Mouse (Mus musculus): ENCODE measurements at regions not wholly inside any gene's neighbourhood (a gene's known extent, or its start where the extent isn't known, plus 50 kb on each side); places are given as distances from the start of the nearest gene placed in this dataset.
"Not testable (repeated sequence)": the region's sequence is repeated elsewhere in the genome, so short reads cannot be mapped to it uniquely, and the experiment has no call there.

- no peaks in the 10 kb centered on the region for H3K27me3 ChIP-seq (ENCODE audit: control insufficient read depth, insufficient read depth, low read length)
- H3K9ac ChIP-seq (ENCODE audit: low read depth, low read length): no peak overlapping the region
- H3K79me2 ChIP-seq (ENCODE audit: control insufficient read depth, insufficient read depth, low read length): no peaks in the 10 kb centered on the region
- DNase-seq (ENCODE audit: extremely low read depth, low read depth, low spot score): peak; percentile 10
- TF ChIP-seq CTCF (IDR thresholded peaks at IDR 0.05; ENCODE audit: low read depth, low read length): peak; percentile 70
- TF ChIP-seq POLR2A (IDR thresholded peaks at IDR 0.05; ENCODE audit: extremely low read depth, insufficient read depth, low read length): no peak
- no peak overlapping the region for H3K4me3 ChIP-seq (ENCODE audit: insufficient read depth, low read depth, low read length)
- no peaks in the 10 kb centered on the region for H3K4me1 ChIP-seq (ENCODE audit: control insufficient read depth, insufficient read depth, low read length)
- H3K27ac ChIP-seq (replicated peaks; ENCODE audit: insufficient read depth, low read depth, low read length): no peak overlapping the region
- WGBS: 7% methylated on average over 12 of the region's 12 CpGs
- no peaks in the 10 kb centered on the region for H3K36me3 ChIP-seq (ENCODE audit: control insufficient read depth, insufficient read depth, low read length)
Observed at GRCm38 (mm10) chr4:153175660-153176059, 307.0 kb downstream of the Ajap1 start.

- Histone ChIP-seq H3K79me2 (ENCODE audit: control insufficient read depth, insufficient read depth, low read length) (no peaks in the 10 kb centered on the region), H3K4me1 (ENCODE audit: control insufficient read depth, insufficient read depth, low read length) (no peaks in the 10 kb centered on the region), H3K27me3 (ENCODE audit: control insufficient read depth, insufficient read depth, low read length) (no peaks in the 10 kb centered on the region), H3K27ac (replicated peaks; ENCODE audit: insufficient read depth, low read depth, low read length) (no peak overlapping the region), H3K36me3 (ENCODE audit: control insufficient read depth, insufficient read depth, low read length) (no peaks in the 10 kb centered on the region), H3K4me3 (ENCODE audit: insufficient read depth, low read depth, low read length) (no peak overlapping the region), H3K9ac (ENCODE audit: low read depth, low read length) (no peak overlapping the region)
- TF ChIP-seq CTCF (IDR thresholded peaks at IDR 0.05; ENCODE audit: low read depth, low read length) (no peak), POLR2A (IDR thresholded peaks at IDR 0.05; ENCODE audit: extremely low read depth, insufficient read depth, low read length) (no peak)
- WGBS: 85% methylated on average over 15 of the region's 15 CpGs
- no peak for DNase-seq (ENCODE audit: extremely low read depth, low read depth, low spot score)
Observed at GRCm38 (mm10) chr4:153175077-153175476, 307.5 kb downstream of the Ajap1 start.

GRCm38 (mm10) chr4:153169991-153170390 lies 312.6 kb downstream of the Ajap1 start:
- H3K9ac ChIP-seq (ENCODE audit: low read depth, low read length): no peak overlapping the region
- WGBS: 77% methylated on average over 9 of the region's 9 CpGs
- no peak for DNase-seq (ENCODE audit: extremely low read depth, low read depth, low spot score)
- no peaks in the 10 kb centered on the region for H3K79me2 ChIP-seq (ENCODE audit: control insufficient read depth, insufficient read depth, low read length)
- no peaks in the 10 kb centered on the region for H3K27me3 ChIP-seq (ENCODE audit: control insufficient read depth, insufficient read depth, low read length)
- no peaks in the 10 kb centered on the region for H3K36me3 ChIP-seq (ENCODE audit: control insufficient read depth, insufficient read depth, low read length)
- TF ChIP-seq CTCF (IDR thresholded peaks at IDR 0.05; ENCODE audit: low read depth, low read length) (no peak), POLR2A (IDR thresholded peaks at IDR 0.05; ENCODE audit: extremely low read depth, insufficient read depth, low read length) (no peak)
- H3K27ac ChIP-seq (replicated peaks; ENCODE audit: insufficient read depth, low read depth, low read length): no peak overlapping the region
- H3K4me1 ChIP-seq (ENCODE audit: control insufficient read depth, insufficient read depth, low read length): no peaks in the 10 kb centered on the region
- no peak overlapping the region for H3K4me3 ChIP-seq (ENCODE audit: insufficient read depth, low read depth, low read length)

GRCm38 (mm10) chr4:153164810-153165209 lies 317.8 kb downstream of the Ajap1 start:
- Histone ChIP-seq H3K36me3 (ENCODE audit: control insufficient read depth, insufficient read depth, low read length) (no peaks in the 10 kb centered on the region), H3K27me3 (ENCODE audit: control insufficient read depth, insufficient read depth, low read length) (no peaks in the 10 kb centered on the region), H3K4me3 (ENCODE audit: insufficient read depth, low read depth, low read length) (no peak overlapping the region), H3K4me1 (ENCODE audit: control insufficient read depth, insufficient read depth, low read length) (no peaks in the 10 kb centered on the region), H3K27ac (replicated peaks; ENCODE audit: insufficient read depth, low read depth, low read length) (no peak overlapping the region), H3K9ac (ENCODE audit: low read depth, low read length) (no peak overlapping the region), H3K79me2 (ENCODE audit: control insufficient read depth, insufficient read depth, low read length) (no peaks in the 10 kb centered on the region)
- WGBS: 83% methylated on average over 10 of the region's 10 CpGs
- DNase-seq (ENCODE audit: extremely low read depth, low read depth, low spot score): no peak
- TF ChIP-seq CTCF (IDR thresholded peaks at IDR 0.05; ENCODE audit: low read depth, low read length) (no peak), POLR2A (IDR thresholded peaks at IDR 0.05; ENCODE audit: extremely low read depth, insufficient read depth, low read length) (no peak)

- WGBS: 90% methylated on average over 3 of the region's 3 CpGs
- DNase-seq (ENCODE audit: extremely low read depth, low read depth, low spot score): no peak
- no peak overlapping the region for H3K9ac ChIP-seq (ENCODE audit: low read depth, low read length)
- H3K4me1 ChIP-seq (ENCODE audit: control insufficient read depth, insufficient read depth, low read length): no peaks in the 10 kb centered on the region
- H3K79me2 ChIP-seq (ENCODE audit: control insufficient read depth, insufficient read depth, low read length): no peaks in the 10 kb centered on the region
- no peak overlapping the region for H3K4me3 ChIP-seq (ENCODE audit: insufficient read depth, low read depth, low read length)
- no peak overlapping the region for H3K27ac ChIP-seq (replicated peaks; ENCODE audit: insufficient read depth, low read depth, low read length)
- no peaks in the 10 kb centered on the region for H3K36me3 ChIP-seq (ENCODE audit: control insufficient read depth, insufficient read depth, low read length)
- H3K27me3 ChIP-seq (ENCODE audit: control insufficient read depth, insufficient read depth, low read length): no peaks in the 10 kb centered on the region
- TF ChIP-seq POLR2A (IDR thresholded peaks at IDR 0.05; ENCODE audit: extremely low read depth, insufficient read depth, low read length) (no peak), CTCF (IDR thresholded peaks at IDR 0.05; ENCODE audit: low read depth, low read length) (peak; percentile 50)
Observed at GRCm38 (mm10) chr4:153160115-153160514, 322.5 kb downstream of the Ajap1 start.

GRCm38 (mm10) chr4:153157572-153157971 lies 325.0 kb downstream of the Ajap1 start:
- Histone ChIP-seq H3K36me3 (ENCODE audit: control insufficient read depth, insufficient read depth, low read length) (no peaks in the 10 kb centered on the region), H3K27me3 (ENCODE audit: control insufficient read depth, insufficient read depth, low read length) (no peaks in the 10 kb centered on the region), H3K9ac (ENCODE audit: low read depth, low read length) (no peak overlapping the region), H3K27ac (replicated peaks; ENCODE audit: insufficient read depth, low read depth, low read length) (no peak overlapping the region), H3K4me1 (ENCODE audit: control insufficient read depth, insufficient read depth, low read length) (no peaks in the 10 kb centered on the region), H3K79me2 (ENCODE audit: control insufficient read depth, insufficient read depth, low read length) (no peaks in the 10 kb centered on the region), H3K4me3 (ENCODE audit: insufficient read depth, low read depth, low read length) (no peak overlapping the region)
- no peak for DNase-seq (ENCODE audit: extremely low read depth, low read depth, low spot score)
- TF ChIP-seq POLR2A (IDR thresholded peaks at IDR 0.05; ENCODE audit: extremely low read depth, insufficient read depth, low read length) (no peak), CTCF (IDR thresholded peaks at IDR 0.05; ENCODE audit: low read depth, low read length) (no peak)
- WGBS: 90% methylated on average over 3 of the region's 3 CpGs

GRCm38 (mm10) chr4:153152923-153153322 lies 329.7 kb downstream of the Ajap1 start:
- not testable (repeated sequence) for H3K27me3 ChIP-seq (ENCODE audit: control insufficient read depth, insufficient read depth, low read length); H3K4me3 ChIP-seq (ENCODE audit: insufficient read depth, low read depth, low read length); H3K79me2 ChIP-seq (ENCODE audit: control insufficient read depth, insufficient read depth, low read length); H3K9ac ChIP-seq (ENCODE audit: low read depth, low read length); H3K4me1 ChIP-seq (ENCODE audit: control insufficient read depth, insufficient read depth, low read length); H3K36me3 ChIP-seq (ENCODE audit: control insufficient read depth, insufficient read depth, low read length); H3K27ac ChIP-seq (replicated peaks; ENCODE audit: insufficient read depth, low read depth, low read length); DNase-seq (ENCODE audit: extremely low read depth, low read depth, low spot score)

Measured in liver, adult 2 months (tissue).